Mouse (Mus musculus): ENCODE measurements at regions not wholly inside any gene's neighbourhood (a gene's known extent, or its start where the extent isn't known, plus 50 kb on each side); places are given as distances from the start of the nearest gene placed in this dataset.

GRCm38 (mm10) chr9:51379589-51379988 is 50.9 kb upstream of the 1810046K07Rik start:
- no peak for DNase-seq (ENCODE audit: low spot score in 2 of 2)

- DNase-seq (ENCODE audit: low spot score in 2 of 2): no peak
Observed at GRCm38 (mm10) chr9:51393921-51394320, 65.2 kb upstream of the 1810046K07Rik start.

GRCm38 (mm10) chr9:51394372-51394771 is 65.7 kb upstream of the 1810046K07Rik start:
- peak; percentile 69 to 74 for DNase-seq (ENCODE audit: low spot score in 2 of 2)

GRCm38 (mm10) chr9:51396801-51397200 is 68.1 kb upstream of the 1810046K07Rik start:
- DNase-seq (ENCODE audit: low spot score in 2 of 2): no peak

- DNase-seq (ENCODE audit: low spot score in 2 of 2): no peak
Observed at GRCm38 (mm10) chr9:51397589-51398220, 69.0 kb upstream of the 1810046K07Rik start.

GRCm38 (mm10) chr9:51398886-51399285 is 70.2 kb upstream of the 1810046K07Rik start:
- no peak for DNase-seq (ENCODE audit: low spot score in 2 of 2)

- DNase-seq (ENCODE audit: low spot score in 2 of 2): no peak
Observed at GRCm38 (mm10) chr9:51399356-51399755, 70.6 kb upstream of the 1810046K07Rik start.

- no peak for DNase-seq (ENCODE audit: low spot score in 2 of 2)
Observed at GRCm38 (mm10) chr9:51401779-51402178, 73.1 kb upstream of the 1810046K07Rik start.

- DNase-seq (ENCODE audit: low spot score in 2 of 2): no peak
Observed at GRCm38 (mm10) chr9:51407978-51408377, 79.3 kb upstream of the 1810046K07Rik start.

GRCm38 (mm10) chr9:51418923-51419482 is 90.3 kb upstream of the 1810046K07Rik start:
- DNase-seq (ENCODE audit: low spot score in 2 of 2): no peak

GRCm38 (mm10) chr9:51422553-51422952 is 93.8 kb upstream of the 1810046K07Rik start:
- no peak for DNase-seq (ENCODE audit: low spot score in 2 of 2)

GRCm38 (mm10) chr9:51423341-51423740 is 94.6 kb upstream of the 1810046K07Rik start:
- DNase-seq (ENCODE audit: low spot score in 2 of 2): peak; percentile 51 to 58

GRCm38 (mm10) chr9:51430426-51430825 is 101.7 kb upstream of the 1810046K07Rik start:
- DNase-seq (ENCODE audit: low spot score in 2 of 2): no peak

GRCm38 (mm10) chr9:51437130-51437529 is 108.4 kb upstream of the 1810046K07Rik start:
- no peak for DNase-seq (ENCODE audit: low spot score in 2 of 2)

GRCm38 (mm10) chr9:51441773-51442381 is 113.2 kb upstream of the 1810046K07Rik start:
- DNase-seq (ENCODE audit: low spot score in 2 of 2): peak; percentile 56 to 74

GRCm38 (mm10) chr9:51455690-51456089 is 127.0 kb upstream of the 1810046K07Rik start:
- DNase-seq (ENCODE audit: low spot score in 2 of 2): no peak

- DNase-seq (ENCODE audit: low spot score in 2 of 2): no peak
Observed at GRCm38 (mm10) chr9:51462463-51463024, 133.8 kb upstream of the 1810046K07Rik start.

- DNase-seq (ENCODE audit: low spot score in 2 of 2): no peak
Observed at GRCm38 (mm10) chr9:51470031-51470430, 141.3 kb upstream of the 1810046K07Rik start.

- no peak for DNase-seq (ENCODE audit: low spot score in 2 of 2)
Observed at GRCm38 (mm10) chr9:51476511-51477056, 147.9 kb upstream of the 1810046K07Rik start.

GRCm38 (mm10) chr9:51487840-51488239 is 159.1 kb upstream of the 1810046K07Rik start:
- no peak for DNase-seq (ENCODE audit: low spot score in 2 of 2)

- DNase-seq (ENCODE audit: low spot score in 2 of 2): peak in 1 of 2 experiments; percentile 15
Observed at GRCm38 (mm10) chr9:51507265-51507913, 178.7 kb upstream of the 1810046K07Rik start.

- DNase-seq (ENCODE audit: low spot score in 2 of 2): peak in 1 of 2 experiments; percentile 33
Observed at GRCm38 (mm10) chr9:51517643-51518042, 188.9 kb upstream of the 1810046K07Rik start.
